Mouse (Mus musculus) layer of hippocampus, adult 6 months (tissue): ENCODE results near the gene Olfr1509. TPM values are rescaled to one million over a fixed set of nuclear protein-coding genes. Genes with fewer than 3 reads are reported as not detected.

Experiments used
- long read RNA-seq, 2 experiments: library from polyadenylated mRNA; unstranded; transcript quantifications; one replicate each; pipeline ENCODE4 v2.0.0; 2019 to 2020
- polyA plus RNA-seq: library from polyadenylated mRNA; unstranded; fragments of <200 nt; fragmentation: Nextera tagmentation; gene quantifications from 2 replicates; pipeline ENCODE4 v1.2.3, GENCODE M21; 2021

Gene Olfr1509
- polyA plus RNA-seq = not detected in 2 replicates
- long read RNA-seq, experiment 1 = 0 reads
- long read RNA-seq, experiment 2 = 0 reads

GRCm38 (mm10) chr14:52442690-52443089 lies at the start of gene Olfr1509:
TSS of gene Olfr1509 (plus strand) at chr14:52442990.

GRCm38 (mm10) chr14:52397279-52397678 lies 45.5 kb upstream of the Olfr1509 start, which contains the start of gene Olfr1511:
TSS of gene Olfr1511 (minus strand) at chr14:52397379.

GRCm38 (mm10) chr14:52414273-52414672 lies 28.5 kb upstream of the Olfr1509 start, which contains the start of gene Olfr1510:
TSS of gene Olfr1510 (minus strand) at chr14:52414373.

GRCm38 (mm10) chr14:52467395-52467794 lies 24.6 kb downstream of the Olfr1509 start, which contains the start of gene Olfr1508:
TSS of gene Olfr1508 (minus strand) at chr14:52467495.

GRCm38 (mm10) chr14:52495516-52495915 lies 52.7 kb downstream of the Olfr1509 start, which contains the start of gene Olfr1507:
TSS of gene Olfr1507 (minus strand) at chr14:52495749.

Other genes with a start within 250 kb of the Olfr1509 start
- gene Supt16, start 245.6 kb upstream of the Olfr1509 start, polyA plus RNA-seq = 15.3 and 19.1 TPM in 2 replicates
- gene Chd8, start 185.2 kb upstream of the Olfr1509 start, polyA plus RNA-seq = 4.4 and 5.5 TPM in 2 replicates
- gene Tox4, start 163.8 kb upstream of the Olfr1509 start, polyA plus RNA-seq = 40.8 and 44.9 TPM in 2 replicates
- 26.9 and 28.1 TPM in 2 replicates for gene Rab2b, start 163.4 kb upstream of the Olfr1509 start, polyA plus RNA-seq
- gene Mettl3, start 137.9 kb upstream of the Olfr1509 start, polyA plus RNA-seq = 20.4 and 23.3 TPM in 2 replicates
- 7.0 and 8.6 TPM in 2 replicates for gene Sall2, start 114.2 kb upstream of the Olfr1509 start, polyA plus RNA-seq
- gene Olfr1513, start 86.6 kb upstream of the Olfr1509 start, polyA plus RNA-seq = not detected in 2 replicates
- not detected in 2 replicates for gene Olfr1512, start 63.8 kb upstream of the Olfr1509 start, polyA plus RNA-seq
- gene Olfr1511, start 45.6 kb upstream of the Olfr1509 start, polyA plus RNA-seq = not detected in 2 replicates
- not detected in 2 replicates for gene Olfr1510, start 28.6 kb upstream of the Olfr1509 start, polyA plus RNA-seq
- not detected in 2 replicates for gene Olfr1508, start 24.5 kb downstream of the Olfr1509 start, polyA plus RNA-seq
- gene Olfr1507, start 52.8 kb downstream of the Olfr1509 start, polyA plus RNA-seq = 0.88 TPM in 1 of 2 replicates, not detected in the other